Mouse (Mus musculus) ovary, postnatal 10 days (tissue): ENCODE results near the gene Pcsk4.
A peak's percentile ranks its signal among the peaks of the same experiment; 100 is the strongest.

Experiments used
- DNase-seq: peaks from one replicate; pipeline ENCODE4 v3.0.0; 2022; ENCODE audit warnings: low spot score

Gene Pcsk4

GRCm38 (mm10) chr10:80323261-80324119, 5.8 kb downstream of the Pcsk4 start:
- DNase-seq, result no peak

GRCm38 (mm10) chr10:80322811-80323211, 6.5 kb downstream of the Pcsk4 start:
- no peak for DNase-seq

GRCm38 (mm10) chr10:80321670-80322581, 7.4 kb downstream of the Pcsk4 start:
- DNase-seq, result no peak

- no peak for DNase-seq
Measured at GRCm38 (mm10) chr10:80321014-80321669, 8.2 kb downstream of the Pcsk4 start.

- DNase-seq, result peak; percentile 78
Measured at GRCm38 (mm10) chr10:80320340-80320760, 8.9 kb downstream of the Pcsk4 start, which contains the start of gene 2310011J03Rik. Gene 2310011J03Rik, minus strand, starts transcription at chr10:80320537.

GRCm38 (mm10) chr10:80317011-80317410, 12.3 kb downstream of the Pcsk4 start:
- DNase-seq, result no peak

- no peak for DNase-seq
Measured at GRCm38 (mm10) chr10:80316359-80316781, 12.9 kb downstream of the Pcsk4 start.

GRCm38 (mm10) chr10:80315315-80315714, 14.0 kb downstream of the Pcsk4 start:
- DNase-seq, result no peak

GRCm38 (mm10) chr10:80314494-80315001, 14.8 kb downstream of the Pcsk4 start:
- DNase-seq, result no peak

- DNase-seq, result no peak
Measured at GRCm38 (mm10) chr10:80313627-80314201, 15.6 kb downstream of the Pcsk4 start.

GRCm38 (mm10) chr10:80312586-80313504, 16.5 kb downstream of the Pcsk4 start:
- no peak for DNase-seq

- DNase-seq, result no peak
Measured at GRCm38 (mm10) chr10:80311560-80311959, 17.7 kb downstream of the Pcsk4 start.

- no peak for DNase-seq
Measured at GRCm38 (mm10) chr10:80304862-80305261, 24.4 kb downstream of the Pcsk4 start.

- no peak for DNase-seq
Measured at GRCm38 (mm10) chr10:80304458-80304857, 24.8 kb downstream of the Pcsk4 start.

GRCm38 (mm10) chr10:80302471-80302881, 26.8 kb downstream of the Pcsk4 start:
- DNase-seq, result no peak

- DNase-seq, result no peak
Measured at GRCm38 (mm10) chr10:80302082-80302355, 27.3 kb downstream of the Pcsk4 start.

GRCm38 (mm10) chr10:80301256-80302081, 27.8 kb downstream of the Pcsk4 start:
- no peak for DNase-seq

- DNase-seq, result no peak
Measured at GRCm38 (mm10) chr10:80300672-80301181, 28.6 kb downstream of the Pcsk4 start.

GRCm38 (mm10) chr10:80299824-80300223, 29.5 kb downstream of the Pcsk4 start:
- no peak for DNase-seq

- DNase-seq, result no peak
Measured at GRCm38 (mm10) chr10:80299301-80299700, 30.0 kb downstream of the Pcsk4 start.
